Mouse (Mus musculus): ENCODE measurements around the gene Arhgap30. TPM values are rescaled to one million over a fixed set of nuclear protein-coding genes. Genes with fewer than 3 reads are reported as not detected.

Gene Arhgap30
- polyA plus RNA-seq (2015; fragmentation: Nextera tagmentation; extraction: Ambion mirVana): 2.2 and 2.4 TPM in 2 replicates

DNA sequence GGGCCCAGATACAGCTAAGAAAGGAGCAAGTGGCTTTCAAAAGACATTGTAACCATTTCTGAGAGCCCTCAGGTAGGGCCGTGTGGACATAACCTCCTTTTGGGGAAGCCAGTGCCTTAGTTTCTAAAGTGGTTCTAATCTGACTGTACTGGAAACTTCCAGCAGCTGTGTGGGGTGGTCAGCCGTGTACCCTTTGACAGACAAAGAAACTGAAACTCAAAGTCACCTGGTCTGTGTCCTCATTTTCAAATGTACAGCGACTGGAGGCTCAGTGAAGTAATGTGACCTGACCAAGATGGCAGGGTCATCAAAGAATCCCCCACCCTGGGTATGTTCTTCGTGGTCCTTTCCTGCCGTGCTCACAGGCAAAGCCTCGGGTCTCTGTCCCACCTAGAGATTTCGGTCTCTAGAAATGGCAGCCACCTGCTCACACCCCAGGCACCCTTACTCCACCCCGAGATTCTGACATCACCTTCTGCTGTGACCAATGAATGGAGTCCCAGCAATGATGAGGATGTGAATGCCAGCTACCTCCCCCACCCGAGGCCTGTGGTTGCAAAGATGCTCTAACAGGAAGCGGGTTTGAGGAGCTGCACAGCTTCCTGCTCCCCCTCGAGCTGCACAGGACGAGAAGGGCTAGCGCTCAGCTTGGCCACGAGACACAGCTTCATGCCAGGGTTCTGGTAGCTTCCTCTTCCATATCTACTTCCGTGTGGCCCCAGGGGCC, at the start of gene Arhgap30:
Arhgap30 (plus strand) TSS at position 579 of the 727 bp plus-strand sequence.
- Histone ChIP-seq H3K9ac (no peak within 1 kb of the TSS), H3K27ac (0 out of 2 replicates have a peak within 1 kb of the TSS, but pooled peaks have one; percentile 27), H3K4me1 (replicated peaks) (no peaks in the 10 kb centered on the region), H3K36me3 (no peaks in the 10 kb centered on the region), H3K4me3 (replicated peaks) (no peak within 1 kb of the TSS), H3K27me3 (replicated peaks) (no peaks in the 10 kb centered on the region), H3K4me2 (replicated peaks) (no peak within 1 kb of the TSS), H3K9me3 (no peaks in the 10 kb centered on the region)
- 81% methylated on average over 15 of the region's 15 CpGs for WGBS
- ATAC-seq: 0 out of 2 replicates have a peak, but pooled peaks have one; percentile 6

DNA sequence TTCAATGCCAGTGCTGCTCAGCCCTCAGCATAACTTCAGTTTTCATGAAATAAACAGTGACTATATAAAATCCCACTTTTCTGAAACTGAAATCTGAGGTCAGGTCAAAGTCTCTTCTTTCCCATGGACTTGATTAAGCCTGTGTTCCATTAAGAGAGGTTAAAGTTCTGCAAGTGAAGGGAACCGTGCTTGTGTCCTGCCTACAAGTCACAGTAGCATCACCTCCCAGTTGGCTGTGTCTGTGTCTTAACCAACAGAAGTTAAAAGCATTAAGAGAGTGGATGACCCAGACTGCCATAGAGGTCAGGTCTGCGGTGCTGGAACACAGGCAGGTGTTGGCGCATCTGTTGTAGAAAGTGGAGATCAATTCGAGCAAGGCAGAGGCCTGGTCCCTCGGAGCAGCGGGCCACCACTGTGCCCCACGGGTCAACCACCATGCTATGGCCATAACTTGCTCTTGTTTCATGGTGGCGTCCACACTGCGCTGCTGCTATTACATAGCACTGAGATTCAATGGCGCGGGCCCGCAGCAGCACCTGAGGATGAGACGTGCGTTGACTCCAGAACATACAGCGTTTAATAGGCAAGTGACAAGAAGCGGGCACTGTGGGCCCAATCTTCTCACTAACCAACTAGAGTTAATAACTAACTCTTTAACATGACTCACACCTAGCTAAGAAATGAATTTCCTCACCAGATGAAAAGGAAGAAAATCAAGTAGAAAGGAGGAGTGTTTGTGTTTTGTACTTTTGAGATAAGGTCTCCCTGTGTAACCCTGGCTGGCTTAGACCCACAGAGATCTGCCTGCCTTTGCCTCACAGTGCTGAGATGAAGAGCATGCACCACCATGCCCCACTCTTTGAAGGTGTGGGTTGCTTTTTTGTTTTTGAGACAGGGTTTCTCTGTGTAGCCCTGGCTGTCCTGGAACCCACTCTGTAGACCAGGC, 46.2 kb upstream of the Arhgap30 start:
- no peak overlapping the region for H3K9ac ChIP-seq
- WGBS: 86% methylated on average over 16 of the region's 16 CpGs
- no peaks in the 10 kb centered on the region for H3K9me3 ChIP-seq
- H3K4me3 ChIP-seq (replicated peaks): no peak overlapping the region
- no peak overlapping the region for H3K4me2 ChIP-seq (replicated peaks)
- peaks cover 9% of the 10 kb centered on the region; the same call in 1 of the 2 replicates for H3K4me1 ChIP-seq (replicated peaks)
- H3K27ac ChIP-seq: no peak overlapping the region
- H3K27me3 ChIP-seq (replicated peaks): no peaks in the 10 kb centered on the region
- H3K36me3 ChIP-seq: peaks cover 29% of the 10 kb centered on the region
- no peak for ATAC-seq

DNA sequence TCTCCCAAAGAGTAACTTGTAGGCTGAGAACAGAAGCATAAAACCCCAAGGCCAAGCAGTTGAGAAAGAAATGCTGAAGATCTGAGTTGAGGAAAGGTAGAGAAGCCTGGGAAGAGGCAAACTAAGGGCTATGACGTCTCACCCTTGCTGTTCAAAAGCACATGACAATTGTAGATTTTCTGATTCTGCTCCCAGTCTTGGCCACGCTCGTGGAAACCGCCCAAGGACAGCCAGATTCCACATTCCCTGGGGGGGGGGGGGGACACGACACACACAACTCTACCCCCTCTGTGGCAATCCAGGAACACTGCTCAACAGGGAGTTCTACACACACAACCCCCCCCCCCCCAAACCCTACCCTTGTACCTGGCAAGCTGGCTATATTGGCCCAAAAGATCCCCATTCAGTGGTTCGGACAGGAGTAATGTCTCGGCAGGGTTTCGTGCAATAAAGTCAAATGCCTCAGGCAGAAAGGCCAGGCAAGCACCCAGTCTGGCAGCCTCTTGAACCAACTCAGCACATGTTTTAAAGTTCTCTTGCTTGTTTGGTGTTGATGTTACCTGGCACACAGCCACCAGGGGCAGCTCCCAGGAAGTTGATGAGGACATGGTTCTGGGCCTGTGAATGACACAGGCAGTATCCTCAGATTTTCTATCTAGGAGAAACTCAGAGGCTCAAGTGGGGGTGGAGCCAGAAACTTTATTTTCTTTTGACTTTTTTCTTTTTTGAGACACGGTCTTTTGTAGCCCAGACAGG, 44.7 kb upstream of the Arhgap30 start:
- WGBS: 73% methylated on average over 9 of the region's 9 CpGs
- Histone ChIP-seq H3K4me2 (replicated peaks) (peak overlapping the region; percentile 79), H3K27me3 (replicated peaks) (no peaks in the 10 kb centered on the region), H3K4me1 (replicated peaks) (peaks cover 9% of the 10 kb centered on the region; the same call in 1 of the 2 replicates), H3K9me3 (no peaks in the 10 kb centered on the region), H3K9ac (no peak overlapping the region), H3K27ac (no peak overlapping the region), H3K4me3 (replicated peaks) (peak overlapping the region; percentile 75; the same call in 1 of the 2 replicates), H3K36me3 (peaks cover 18% of the 10 kb centered on the region)
- 0 out of 2 replicates have a peak, but pooled peaks have one; percentile 18 for ATAC-seq

DNA sequence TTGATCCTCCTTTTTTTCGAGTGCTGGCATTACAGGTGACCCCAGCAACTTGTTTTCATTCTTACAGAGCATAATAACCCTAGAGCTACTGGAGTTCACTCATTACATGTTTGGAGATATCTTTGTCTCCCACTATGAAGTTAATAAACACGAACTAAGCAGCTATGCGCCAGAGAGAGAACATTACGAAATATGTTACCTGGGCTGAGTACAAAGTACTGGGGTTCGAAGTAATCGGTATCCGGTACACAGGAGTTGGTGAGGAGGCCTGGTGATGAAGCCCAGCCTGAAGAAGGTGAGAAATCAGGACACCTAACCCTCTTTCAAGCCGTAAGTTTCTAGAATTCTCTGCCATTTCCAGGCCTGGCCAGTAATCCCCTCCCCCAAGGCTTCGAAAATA, 44.0 kb upstream of the Arhgap30 start:
- H3K9ac ChIP-seq: peak overlapping the region; percentile 79
- no peak for ATAC-seq
- no peak overlapping the region for H3K27ac ChIP-seq
- no peaks in the 10 kb centered on the region for H3K9me3 ChIP-seq
- H3K36me3 ChIP-seq: peaks cover 16% of the 10 kb centered on the region
- H3K27me3 ChIP-seq (replicated peaks): no peaks in the 10 kb centered on the region
- peak overlapping the region; percentile 79 for H3K4me2 ChIP-seq (replicated peaks)
- peak overlapping the region; percentile 75 for H3K4me3 ChIP-seq (replicated peaks)
- WGBS: 70% methylated on average over 9 of the region's 9 CpGs
- peaks cover 9% of the 10 kb centered on the region; the same call in 1 of the 2 replicates for H3K4me1 ChIP-seq (replicated peaks)

DNA sequence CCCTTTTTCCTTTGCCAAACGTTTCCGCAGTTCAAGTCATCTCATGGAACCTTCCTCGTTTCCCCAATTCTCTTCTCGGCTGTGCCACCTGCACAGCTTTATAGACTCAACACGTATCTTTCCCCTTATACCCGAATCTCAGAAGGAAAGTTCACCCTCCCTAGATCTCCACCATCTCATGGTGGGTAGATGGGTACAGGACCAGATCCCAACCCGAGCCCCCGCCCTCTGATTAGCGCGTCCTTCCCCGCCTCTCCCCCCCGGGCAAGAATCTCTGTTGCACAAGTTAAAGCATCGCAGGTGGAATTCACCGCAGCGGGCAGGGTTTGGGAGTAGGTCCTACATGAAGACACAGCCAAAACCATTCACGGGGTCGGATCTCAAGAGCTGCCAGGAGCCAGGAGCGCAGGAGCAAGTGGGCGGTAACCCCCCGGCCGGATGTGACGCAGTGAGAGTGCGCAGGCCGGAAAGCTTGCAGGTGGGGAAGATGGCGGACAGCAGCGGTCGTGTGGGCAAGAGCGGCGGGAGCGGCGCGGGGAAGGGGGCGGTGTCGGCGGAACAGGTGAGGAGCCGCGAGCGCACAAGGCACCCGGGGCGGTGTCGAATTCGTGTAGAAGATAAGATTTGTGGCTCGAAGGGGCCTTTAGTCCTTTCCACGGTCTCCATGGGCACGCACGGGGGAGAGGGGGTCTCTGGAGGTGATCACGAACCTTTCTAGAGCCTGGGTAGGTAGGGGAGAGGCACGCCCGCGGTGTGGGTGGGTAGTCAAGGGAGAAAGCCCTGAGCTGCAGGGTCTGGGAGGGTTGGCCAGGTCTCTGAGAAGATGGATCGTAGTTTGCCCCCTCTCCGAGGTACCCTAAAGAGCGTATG, 43.3 kb upstream of the Arhgap30 start, which contains the start of the genes Nit1 and Pfdn2:
Nit1 (minus strand) TSS at position 422 of the 870 bp plus-strand sequence.
Pfdn2 (plus strand) TSS at position 446 of the 870 bp plus-strand sequence.
- H3K27me3 ChIP-seq (replicated peaks): no peaks in the 10 kb centered on the region
- no peaks in the 10 kb centered on the region for H3K9me3 ChIP-seq
- peak within 1 kb of the TSS; percentile 79 for H3K9ac ChIP-seq
- peak; percentile 92 for ATAC-seq
- WGBS: under 1% methylated on average over 53 of the region's 53 CpGs
- peak within 1 kb of the TSS; percentile 55 for H3K27ac ChIP-seq
- H3K4me2 ChIP-seq (replicated peaks): peak within 1 kb of the TSS; percentile 79
- H3K4me3 ChIP-seq (replicated peaks): peak within 1 kb of the TSS; percentile 75
- peaks cover 14% of the 10 kb centered on the region for H3K36me3 ChIP-seq
- H3K4me1 ChIP-seq (replicated peaks): peaks cover 9% of the 10 kb centered on the region; the same call in 1 of the 2 replicates

DNA sequence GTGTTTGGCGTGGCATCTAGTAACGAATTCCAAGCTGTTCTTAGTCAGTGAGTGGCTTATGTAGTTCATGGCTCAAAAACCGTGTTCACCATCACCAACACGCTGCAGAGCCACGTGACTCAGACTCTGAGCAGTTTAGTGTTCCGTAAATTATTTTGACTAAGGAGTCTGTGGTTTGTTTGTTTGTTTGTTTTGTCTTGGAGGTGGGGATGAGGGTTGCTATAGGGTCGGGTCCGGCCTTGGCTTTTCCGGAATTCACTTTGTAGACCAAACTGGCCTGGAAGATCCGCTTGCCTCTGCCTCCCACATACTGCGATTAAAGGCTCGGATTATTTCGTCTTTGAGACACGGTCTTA, 42.7 kb upstream of the Arhgap30 start:
- Histone ChIP-seq H3K4me1 (replicated peaks) (peaks cover 9% of the 10 kb centered on the region; the same call in 1 of the 2 replicates), H3K27ac (no peak overlapping the region; the same call in 1 of the 2 replicates), H3K4me2 (replicated peaks) (peak overlapping the region; percentile 79), H3K36me3 (peaks cover 14% of the 10 kb centered on the region), H3K9me3 (no peaks in the 10 kb centered on the region), H3K9ac (peak overlapping the region; percentile 79), H3K27me3 (replicated peaks) (no peaks in the 10 kb centered on the region), H3K4me3 (replicated peaks) (peak overlapping the region; percentile 75)
- peak; percentile 4; the same call in 1 of the 2 replicates for ATAC-seq
- under 1% methylated on average over 14 of the region's 14 CpGs for WGBS

DNA sequence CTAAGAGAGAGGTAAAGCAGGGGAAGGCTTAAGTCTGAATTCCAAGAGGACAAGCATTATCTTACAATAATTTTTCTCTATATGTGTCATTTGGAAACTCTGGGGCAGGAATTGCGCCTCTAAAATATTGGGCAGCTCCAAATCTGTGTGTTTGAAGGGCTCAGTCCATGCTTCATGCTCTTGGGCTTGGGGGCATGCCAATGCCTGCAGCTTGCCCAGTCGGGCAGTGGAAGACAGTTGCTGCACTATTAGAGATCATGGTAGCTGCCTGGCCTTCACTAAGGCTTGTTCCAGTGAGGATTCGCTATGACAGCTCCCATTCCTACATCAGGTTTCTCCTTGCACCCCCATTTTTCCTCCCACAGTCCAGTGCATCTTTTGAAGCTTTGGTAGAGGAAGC, 40.1 kb upstream of the Arhgap30 start:
- Histone ChIP-seq H3K4me1 (replicated peaks) (peaks cover 9% of the 10 kb centered on the region; the same call in 1 of the 2 replicates), H3K9ac (no peak overlapping the region), H3K27me3 (replicated peaks) (no peaks in the 10 kb centered on the region), H3K4me2 (replicated peaks) (no peak overlapping the region), H3K9me3 (no peaks in the 10 kb centered on the region), H3K4me3 (replicated peaks) (no peak overlapping the region), H3K27ac (no peak overlapping the region), H3K36me3 (no peaks in the 10 kb centered on the region)
- ATAC-seq: no peak
- 87% methylated on average over 3 of the region's 3 CpGs for WGBS

DNA sequence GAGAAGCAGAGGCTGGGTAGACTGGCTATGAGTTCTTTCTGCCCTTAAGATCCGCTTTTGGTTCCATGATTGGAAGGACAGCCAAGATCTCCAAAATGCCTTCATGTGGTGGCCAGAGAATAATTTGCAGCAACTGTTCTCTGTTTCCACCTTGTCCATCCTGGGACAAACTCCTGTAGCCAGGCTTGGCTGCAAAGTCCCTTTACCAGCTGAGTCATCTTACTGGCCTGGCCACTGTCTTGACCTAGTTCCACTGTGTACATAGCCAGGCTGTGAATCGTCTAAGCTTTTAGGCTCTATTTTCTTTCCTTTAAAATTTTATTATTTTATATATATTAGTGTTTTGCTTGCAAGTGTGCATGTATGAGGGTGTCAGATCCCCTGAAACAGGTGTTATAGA, 39.5 kb upstream of the Arhgap30 start:
- Histone ChIP-seq H3K9me3 (no peaks in the 10 kb centered on the region), H3K4me1 (replicated peaks) (peaks cover 9% of the 10 kb centered on the region; the same call in 1 of the 2 replicates), H3K9ac (no peak overlapping the region), H3K4me3 (replicated peaks) (no peak overlapping the region), H3K36me3 (no peaks in the 10 kb centered on the region), H3K27ac (no peak overlapping the region), H3K27me3 (replicated peaks) (no peaks in the 10 kb centered on the region), H3K4me2 (replicated peaks) (no peak overlapping the region)
- WGBS: 82% methylated on average over 2 of the region's 2 CpGs
- ATAC-seq: no peak

DNA sequence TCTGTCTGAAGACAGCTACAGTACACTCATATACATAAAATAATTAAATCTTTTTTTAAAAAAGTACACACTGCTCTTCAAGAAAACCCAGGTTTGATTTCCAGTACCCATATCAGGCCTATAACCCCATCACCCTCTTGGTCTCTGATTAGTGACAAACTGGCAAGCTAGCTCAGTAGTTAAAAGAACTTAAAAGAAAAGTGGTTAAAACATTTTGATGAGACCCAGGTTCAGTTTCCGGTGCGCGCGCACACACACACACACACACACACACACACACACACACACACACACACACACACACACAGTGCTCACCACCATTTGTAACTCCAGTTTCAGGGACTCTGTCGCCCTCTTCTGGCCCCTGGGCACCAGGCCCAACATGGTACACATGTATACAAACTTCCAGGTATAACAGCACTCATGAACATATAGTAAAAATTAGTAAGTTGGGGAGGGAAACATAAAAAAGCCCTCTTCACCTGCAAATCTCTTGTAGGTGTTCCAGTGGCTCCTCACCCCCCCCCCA, 32.9 kb upstream of the Arhgap30 start:
- Histone ChIP-seq H3K27me3 (replicated peaks) (no peaks in the 10 kb centered on the region), H3K36me3 (peaks cover 14% of the 10 kb centered on the region; the same call in 1 of the 2 replicates), H3K27ac (no peak overlapping the region), H3K4me2 (replicated peaks) (no peak overlapping the region), H3K4me1 (replicated peaks) (peaks cover 5% of the 10 kb centered on the region), H3K9ac (no peak overlapping the region), H3K4me3 (replicated peaks) (no peak overlapping the region), H3K9me3 (0 out of 2 replicates have a peak, but pooled peaks cover 3% of the 10 kb centered on the region)
- 72% methylated on average over 5 of the region's 5 CpGs for WGBS
- ATAC-seq: no peak

DNA sequence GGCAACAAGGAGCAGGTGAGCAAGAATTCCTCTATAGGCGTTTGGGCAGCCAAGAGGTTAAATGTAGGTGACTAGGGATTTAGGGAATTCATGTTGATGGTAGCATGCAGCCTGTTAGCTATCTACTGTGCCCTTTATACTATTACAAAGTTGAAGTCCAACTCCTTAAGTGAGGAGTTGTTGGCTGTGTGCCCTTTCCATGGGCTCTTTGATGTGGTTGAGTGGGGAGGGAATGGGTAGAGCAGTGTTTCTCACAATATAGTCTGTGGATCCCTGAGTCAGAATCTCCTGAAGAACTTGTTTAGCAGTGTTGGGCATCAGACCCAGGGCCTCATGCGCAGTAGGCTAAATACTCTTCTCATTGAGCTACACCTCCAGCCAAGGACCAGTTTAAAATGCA, 31.9 kb upstream of the Arhgap30 start:
- Histone ChIP-seq H3K27me3 (replicated peaks) (no peaks in the 10 kb centered on the region), H3K36me3 (peaks cover 14% of the 10 kb centered on the region; the same call in 1 of the 2 replicates), H3K4me2 (replicated peaks) (no peak overlapping the region), H3K27ac (no peak overlapping the region), H3K4me1 (replicated peaks) (peaks cover 8% of the 10 kb centered on the region), H3K9ac (no peak overlapping the region), H3K4me3 (replicated peaks) (no peak overlapping the region), H3K9me3 (0 out of 2 replicates have a peak, but pooled peaks cover 3% of the 10 kb centered on the region)
- WGBS: 87% methylated on average over 2 of the region's 2 CpGs
- ATAC-seq: no peak

Data from intestine, embryonic 15.5 days (tissue).